Comparison of ENCODE assay signal across 8 mouse cellular contexts in the genomic region with DNA sequence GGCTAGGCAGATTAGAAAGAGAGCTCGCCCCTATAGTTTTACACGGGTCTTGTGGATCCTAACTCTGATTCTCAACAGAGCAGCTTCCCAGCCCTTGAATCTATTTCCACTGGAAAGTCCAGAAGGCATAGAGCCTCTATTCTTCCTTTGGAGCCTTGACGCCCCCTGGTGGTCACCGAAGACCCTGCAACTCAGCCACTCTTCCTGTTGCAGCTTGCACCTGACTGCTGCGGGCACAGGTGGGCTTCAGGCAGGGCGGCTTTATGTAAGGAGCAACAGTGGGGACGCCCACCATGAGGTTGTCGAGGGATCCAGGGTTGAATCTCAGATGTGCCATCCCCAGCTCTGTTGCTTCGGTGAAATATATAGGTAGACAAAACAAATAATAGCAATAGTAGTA. TPM values are rescaled to one million over a fixed set of nuclear protein-coding genes. Genes with fewer than 3 reads are reported as not detected.
DNase-seq lines count a peak whose midpoint lies in the region; ATAC-seq and TF ChIP-seq lines count a peak whose summit lies in the region.

No protein-coding gene starts in this region.

- no peak overlapping the region for H3K27ac ChIP-seq in embryonic facial prominence, embryonic 14.5 days (replicated peaks; ENCODE audit: low read depth, low read length)
- no peak overlapping the region for H3K27ac ChIP-seq in hindbrain, embryonic 14.5 days
- no peak overlapping the region for H3K27ac ChIP-seq in midbrain, postnatal 0 days (ENCODE audit: low read depth, low read length)
- no peak overlapping the region for H3K27ac ChIP-seq in stomach, embryonic 16.5 days (ENCODE audit: low read length)

- peaks cover 11% of the 10 kb centered on the region; the same call in 1 of the 2 replicates for H3K27me3 ChIP-seq in embryonic facial prominence, embryonic 14.5 days (replicated peaks; ENCODE audit: control insufficient read depth, insufficient read depth, low read length)
- peaks cover 10% of the 10 kb centered on the region for H3K27me3 ChIP-seq in hindbrain, embryonic 14.5 days (ENCODE audit: control insufficient read depth, insufficient read depth, low read length)
- no peaks in the 10 kb centered on the region for H3K27me3 ChIP-seq in midbrain, postnatal 0 days (ENCODE audit: insufficient read depth, low read length)
- no peaks in the 10 kb centered on the region for H3K27me3 ChIP-seq in stomach, embryonic 16.5 days (ENCODE audit: control insufficient read depth, insufficient read depth, low read length)

- WGBS in embryonic facial prominence, embryonic 14.5 days = 9% methylated on average over 9 of the region's 9 CpGs
- WGBS in hindbrain, embryonic 14.5 days = 9% methylated on average over 9 of the region's 9 CpGs
- WGBS in midbrain, postnatal 0 days = 4% methylated on average over 9 of the region's 9 CpGs
- 4% methylated on average over 9 of the region's 9 CpGs for WGBS in stomach, embryonic 16.5 days

- peak; percentile 97 for TF ChIP-seq CTCF in midbrain, postnatal 0 days (IDR thresholded peaks at IDR 0.05)

- no peaks in the 10 kb centered on the region for H3K36me3 ChIP-seq in embryonic facial prominence, embryonic 14.5 days (ENCODE audit: control insufficient read depth, insufficient read depth, low read length)
- H3K36me3 ChIP-seq in hindbrain, embryonic 14.5 days (replicated peaks; ENCODE audit: control insufficient read depth, insufficient read depth) = no peaks in the 10 kb centered on the region
- no peaks in the 10 kb centered on the region for H3K36me3 ChIP-seq in midbrain, postnatal 0 days (ENCODE audit: insufficient read depth, low read length)
- H3K36me3 ChIP-seq in stomach, embryonic 16.5 days (ENCODE audit: control insufficient read depth, insufficient read depth, low read length) = no peaks in the 10 kb centered on the region

- no peak overlapping the region for H3K9ac ChIP-seq in embryonic facial prominence, embryonic 14.5 days (ENCODE audit: low read depth, low read length)
- H3K9ac ChIP-seq in hindbrain, embryonic 14.5 days = no peak overlapping the region
- H3K9ac ChIP-seq in midbrain, postnatal 0 days (replicated peaks; ENCODE audit: low read length, poor library complexity, severe bottlenecking) = no peak overlapping the region
- H3K9ac ChIP-seq in stomach, embryonic 16.5 days (ENCODE audit: low read length) = no peak overlapping the region

- no peaks in the 10 kb centered on the region for H3K4me1 ChIP-seq in embryonic facial prominence, embryonic 14.5 days (ENCODE audit: control insufficient read depth, insufficient read depth, low read length)
- H3K4me1 ChIP-seq in hindbrain, embryonic 14.5 days (replicated peaks; ENCODE audit: control insufficient read depth, insufficient read depth, low read length) = no peaks in the 10 kb centered on the region
- H3K4me1 ChIP-seq in midbrain, postnatal 0 days (ENCODE audit: insufficient read depth, low read length) = no peaks in the 10 kb centered on the region
- no peaks in the 10 kb centered on the region for H3K4me1 ChIP-seq in stomach, embryonic 16.5 days (ENCODE audit: control insufficient read depth, insufficient read depth, low read length)

- no peak overlapping the region for H3K4me3 ChIP-seq in embryonic facial prominence, embryonic 14.5 days (ENCODE audit: low read depth, low read length)
- no peak overlapping the region for H3K4me3 ChIP-seq in hindbrain, embryonic 14.5 days (replicated peaks; ENCODE audit: low read length)
- H3K4me3 ChIP-seq in midbrain, postnatal 0 days (ENCODE audit: low read depth, low read length) = no peak overlapping the region
- H3K4me3 ChIP-seq in stomach, embryonic 16.5 days (replicated peaks; ENCODE audit: low read length) = no peak overlapping the region

- DNase-seq in cerebellum, adult 11 months = peak; percentile 63
- peak; percentile 82 for DNase-seq in adrenal gland, postnatal 25 days
- peak; percentile 69 for DNase-seq in embryonic facial prominence, embryonic 14.5 days (ENCODE audit: low spot score)
- peak; percentile 86 for DNase-seq in hindbrain, embryonic 14.5 days (ENCODE audit: low spot score)
- DNase-seq in left cerebral cortex, postnatal 36 days (ENCODE audit: low spot score in 2 of 2) = peak; percentile 64 to 75
- DNase-seq in midbrain, postnatal 0 days (ENCODE audit: low spot score) = peak; percentile 83

- no peak for ATAC-seq in cerebellum, adult (ENCODE audit: insufficient number of reproducible peaks, low FRiP score, low TSS enrichment)
- ATAC-seq in embryonic facial prominence, embryonic 14.5 days (ENCODE audit: low read depth) = peak; percentile 48; the same call in 1 of the 2 replicates
- ATAC-seq in hindbrain, embryonic 14.5 days (ENCODE audit: low FRiP score) = peak; percentile 62
- 0 out of 2 replicates have a peak, but pooled peaks have one; percentile 34 for ATAC-seq in midbrain, postnatal 0 days (ENCODE audit: low FRiP score)
- peak; percentile 33; the same call in 1 of the 2 replicates for ATAC-seq in stomach, embryonic 16.5 days (ENCODE audit: insufficient read depth, low FRiP score)

- H3K4me2 ChIP-seq in embryonic facial prominence, embryonic 14.5 days (ENCODE audit: low read depth, low read length) = no peak overlapping the region
- no peak overlapping the region for H3K4me2 ChIP-seq in hindbrain, embryonic 14.5 days (replicated peaks)
- H3K4me2 ChIP-seq in midbrain, postnatal 0 days (ENCODE audit: low read depth, low read length, poor library complexity, severe bottlenecking) = no peak overlapping the region
- H3K4me2 ChIP-seq in stomach, embryonic 16.5 days (ENCODE audit: low read depth, low read length) = no peak overlapping the region

- H3K9me3 ChIP-seq in embryonic facial prominence, embryonic 14.5 days (ENCODE audit: control insufficient read depth, low read length) = no peaks in the 10 kb centered on the region
- no peaks in the 10 kb centered on the region for H3K9me3 ChIP-seq in hindbrain, embryonic 14.5 days (ENCODE audit: control insufficient read depth, low read length)
- H3K9me3 ChIP-seq in midbrain, postnatal 0 days (ENCODE audit: low read length) = no peaks in the 10 kb centered on the region
- no peaks in the 10 kb centered on the region for H3K9me3 ChIP-seq in stomach, embryonic 16.5 days (replicated peaks; ENCODE audit: control insufficient read depth, low read length)

- intact Hi-C loops in left cerebral cortex, postnatal 36 days (cut with DNase I) = loop anchor here (1.0 to 5.0 kb wide), 5 partner anchors 90 to 338 kb away; partner anchors contain the start of gene Nptx2

RNA-seq across cellular contexts. Expression of gene Tmem130, which starts 34.5 kb away (rescaled TPM):
- total RNA-seq in adrenal gland, postnatal 25 days (2021) = 23.3 and 33.7 TPM in 2 replicates
- polyA plus RNA-seq in embryonic facial prominence, embryonic 14.5 days (2014; fragmentation: Nextera tagmentation; extraction: Ambion mirVana) = 2.5 and 2.7 TPM in 2 replicates
- 338 and 386 TPM in 2 replicates for polyA plus RNA-seq in hindbrain, embryonic 14.5 days (2014; fragmentation: Nextera tagmentation; extraction: Ambion mirVana)
- 100 to 1,000 TPM; 163 to 174 TPM for total RNA-seq in left cerebral cortex, postnatal 36 days (2021)
- total RNA-seq in midbrain, postnatal 0 days (2014; rRNA removed) = 375 and 444 TPM in 2 replicates
- 603 and 636 TPM in 2 replicates for polyA plus RNA-seq in midbrain, postnatal 0 days (2015; fragmentation: Nextera tagmentation; extraction: Ambion mirVana)
- 3.2 and 3.9 TPM in 2 replicates for polyA plus RNA-seq in stomach, embryonic 16.5 days (2015; fragmentation: Nextera tagmentation; extraction: Ambion mirVana)

RNA-seq across cellular contexts. Expression of gene Trrap, which starts 40.4 kb away (rescaled TPM):
- 120 and 154 TPM in 2 replicates for total RNA-seq in adrenal gland, postnatal 25 days (2021)
- polyA plus RNA-seq in embryonic facial prominence, embryonic 14.5 days (2014; fragmentation: Nextera tagmentation; extraction: Ambion mirVana) = 68.8 and 75.4 TPM in 2 replicates
- 75.9 and 86.6 TPM in 2 replicates for polyA plus RNA-seq in hindbrain, embryonic 14.5 days (2014; fragmentation: Nextera tagmentation; extraction: Ambion mirVana)
- total RNA-seq in left cerebral cortex, postnatal 36 days (2021) = 100 to 1,000 TPM; 135 to 196 TPM
- total RNA-seq in midbrain, postnatal 0 days (2014; rRNA removed) = 136 and 166 TPM in 2 replicates
- 53.2 and 66.8 TPM in 2 replicates for polyA plus RNA-seq in midbrain, postnatal 0 days (2015; fragmentation: Nextera tagmentation; extraction: Ambion mirVana)
- polyA plus RNA-seq in stomach, embryonic 16.5 days (2015; fragmentation: Nextera tagmentation; extraction: Ambion mirVana) = 55.5 and 57.6 TPM in 2 replicates

Comparison
In these comparisons a context has a peak if more than half of its experiments do, and no peak if none do; other contexts are left out.
1. RNA of gene Tmem130, which starts 34.5 kb away (polyA plus RNA-seq): 603 to 636 TPM in midbrain, postnatal 0 days and 338 to 386 TPM in hindbrain, embryonic 14.5 days; 3.2 to 3.9 TPM in stomach, embryonic 16.5 days and 2.5 to 2.7 TPM in embryonic facial prominence, embryonic 14.5 days; every median in the first group is over 10 times any median in the second.
2. Peak in every context shown above with its lines, with median percentiles within 50 percentile points of each other: DNase-seq.